Mouse (Mus musculus) limb, embryonic 11.5 days (tissue): Measurements from ENCODE around the gene Sema5b. TPM values are rescaled to one million over a fixed set of nuclear protein-coding genes. Genes with fewer than 3 reads are reported as not detected.

ENCODE experiments used
- ATAC-seq: fragments of 200-750 bp; cut with Nextera tagmentation; 2 replicates; pipeline ENCODE4 v1.8.0; 2017; ENCODE audit warnings: low read depth; ENCODE audit not compliant: insufficient number of reproducible peaks, low FRiP score, low TSS enrichment
- DNase-seq: peaks from one replicate; pipeline ENCODE4 v3.0.0-alpha.2; 2015; ENCODE audit warnings: low spot score
- H3K27ac ChIP-seq: fragments of 300-500 bp; sonication (generic); replicated peaks from 2 replicates; pipeline ENCODE4 v1.5.1; 2014; ENCODE audit warnings: low read depth, mild to moderate bottlenecking, low read length
- H3K27me3 ChIP-seq: fragments of 300-500 bp; sonication (generic); 2 replicates; pipeline ENCODE4 v1.6.1; 2014; ENCODE audit warnings: mild to moderate bottlenecking, low read length, mixed read lengths; ENCODE audit not compliant: control insufficient read depth, insufficient read depth
- H3K36me3 ChIP-seq: fragments of 300-500 bp; sonication (generic); 2 replicates; pipeline ENCODE4 v1.6.1; 2014; ENCODE audit warnings: mild to moderate bottlenecking, low read length, moderate library complexity, mixed read lengths; ENCODE audit not compliant: control insufficient read depth, insufficient read depth
- H3K4me1 ChIP-seq: fragments of 300-500 bp; sonication (generic); 2 replicates; pipeline ENCODE4 v1.6.1; 2014; ENCODE audit warnings: low read length, mixed read lengths; ENCODE audit not compliant: control insufficient read depth, insufficient read depth
- H3K4me2 ChIP-seq: fragments of 300-500 bp; sonication (generic); 2 replicates; pipeline ENCODE4 v1.6.1; 2014; ENCODE audit warnings: low read depth, mild to moderate bottlenecking, moderate library complexity; ENCODE audit not compliant: severe bottlenecking
- H3K4me3 ChIP-seq: fragments of 300-500 bp; sonication (generic); 2 replicates; pipeline ENCODE4 v1.5.1; 2014; ENCODE audit warnings: low read depth, low read length
- H3K9ac ChIP-seq: fragments of 300-500 bp; sonication (generic); 2 replicates; pipeline ENCODE4 v1.6.1; 2014; ENCODE audit warnings: mild to moderate bottlenecking, low read length
- H3K9me3 ChIP-seq: fragments of 300-500 bp; sonication (generic); 2 replicates; pipeline ENCODE4 v1.6.1; 2016; ENCODE audit warnings: low read length; ENCODE audit not compliant: control insufficient read depth
- WGBS: fragments of 180-500 bp; shearing (Covaris S2); extraction: QIAGEN DNeasy Blood & Tissue Kit; methylation state at CpG from one replicate; pipeline ENCODE4 v1.1.7; 2014; 5-methylcytosine and 5-hydroxymethylcytosine counted together
- polyA plus RNA-seq: library from polyadenylated mRNA; unstranded; fragments of >200 nt; fragmentation: Nextera tagmentation; extraction: Ambion mirVana; gene quantifications from 2 replicates; pipeline ENCODE4 v1.2.1, GENCODE M21; 2014

Sema5b gene
- polyA plus RNA-seq, 1 experiment from 2014 or later: 2.6 TPM

- no peak for DNase-seq
- H3K27me3 ChIP-seq: no peaks in the 10 kb centered on the region
- 74% methylated on average over 20 of the region's 20 CpGs for WGBS
- H3K4me3 ChIP-seq: no peak overlapping the region
- no peaks in the 10 kb centered on the region for H3K36me3 ChIP-seq
- ATAC-seq: no peak
- H3K27ac ChIP-seq: no peak overlapping the region
- no peak overlapping the region for H3K4me2 ChIP-seq
- no peaks in the 10 kb centered on the region for H3K4me1 ChIP-seq
- no peak overlapping the region for H3K9ac ChIP-seq
- H3K9me3 ChIP-seq: no peaks in the 10 kb centered on the region
These were observed 63.0 kb downstream of the Sema5b start for GRCm38 (mm10) chr16:35603729-35604522.

GRCm38 (mm10) chr16:35607250-35607649 lies 66.3 kb downstream of the Sema5b start:
- WGBS: 89% methylated on average over 3 of the region's 3 CpGs
- no peak overlapping the region for H3K9ac ChIP-seq
- no peak overlapping the region for H3K4me3 ChIP-seq
- no peaks in the 10 kb centered on the region for H3K9me3 ChIP-seq
- H3K27ac ChIP-seq: no peak overlapping the region
- DNase-seq: no peak
- no peaks in the 10 kb centered on the region for H3K36me3 ChIP-seq
- no peaks in the 10 kb centered on the region for H3K4me1 ChIP-seq
- ATAC-seq: no peak
- H3K4me2 ChIP-seq: no peak overlapping the region
- no peaks in the 10 kb centered on the region for H3K27me3 ChIP-seq

GRCm38 (mm10) chr16:35608244-35608643 lies 67.3 kb downstream of the Sema5b start:
- Histone ChIP-seq H3K9me3 (no peaks in the 10 kb centered on the region), H3K4me3 (no peak overlapping the region), H3K36me3 (no peaks in the 10 kb centered on the region), H3K9ac (no peak overlapping the region), H3K27me3 (no peaks in the 10 kb centered on the region), H3K27ac (no peak overlapping the region), H3K4me1 (no peaks in the 10 kb centered on the region), H3K4me2 (no peak overlapping the region)
- DNase-seq (no peak), ATAC-seq (no peak)
- WGBS: 34% methylated on average over 3 of the region's 3 CpGs

GRCm38 (mm10) chr16:35609561-35609960 lies 68.6 kb downstream of the Sema5b start:
- ATAC-seq (no peak), DNase-seq (no peak)
- H3K9me3 ChIP-seq: no peaks in the 10 kb centered on the region
- H3K4me3 ChIP-seq: no peak overlapping the region
- no peaks in the 10 kb centered on the region for H3K36me3 ChIP-seq
- WGBS: 81% methylated on average over 6 of the region's 6 CpGs
- no peak overlapping the region for H3K9ac ChIP-seq
- no peak overlapping the region for H3K4me2 ChIP-seq
- 0 out of 2 replicates have a peak, but pooled peaks cover 8% of the 10 kb centered on the region for H3K4me1 ChIP-seq
- H3K27me3 ChIP-seq: no peaks in the 10 kb centered on the region
- no peak overlapping the region for H3K27ac ChIP-seq

- H3K9ac ChIP-seq: no peak overlapping the region
- no peak overlapping the region for H3K4me2 ChIP-seq
- no peak overlapping the region for H3K27ac ChIP-seq
- no peak overlapping the region for H3K4me3 ChIP-seq
- no peaks in the 10 kb centered on the region for H3K27me3 ChIP-seq
- H3K36me3 ChIP-seq: no peaks in the 10 kb centered on the region
- 0 out of 2 replicates have a peak, but pooled peaks cover 10% of the 10 kb centered on the region for H3K4me1 ChIP-seq
- DNase-seq (no peak), ATAC-seq (no peak)
- WGBS: 62% methylated on average over 17 of the region's 17 CpGs
- no peaks in the 10 kb centered on the region for H3K9me3 ChIP-seq
These were observed 73.2 kb downstream of the Sema5b start for GRCm38 (mm10) chr16:35613851-35614804.

DNA sequence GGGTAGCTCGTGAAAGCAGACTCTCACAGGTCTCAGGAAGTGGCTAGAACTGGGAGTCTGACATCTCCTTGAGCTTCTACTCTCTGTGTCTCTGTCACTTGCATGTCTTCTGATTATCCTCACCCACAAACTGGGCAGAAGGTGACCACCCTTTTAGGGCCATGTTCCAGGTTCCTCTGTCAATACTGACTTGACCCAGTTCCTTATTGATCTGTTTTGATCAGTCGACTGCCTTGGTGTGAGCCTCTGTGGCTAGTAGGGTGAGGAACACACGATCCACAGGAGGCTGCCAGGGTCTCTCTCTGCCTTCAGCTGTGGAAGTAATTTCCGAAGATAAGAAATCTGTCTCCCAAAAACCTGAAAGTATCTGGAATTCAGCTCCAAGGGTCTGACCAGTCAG lies 76.8 kb downstream of the Sema5b start:
- no peaks in the 10 kb centered on the region for H3K27me3 ChIP-seq
- H3K4me3 ChIP-seq: no peak overlapping the region
- DNase-seq: no peak
- H3K4me1 ChIP-seq: 0 out of 2 replicates have a peak, but pooled peaks cover 10% of the 10 kb centered on the region
- H3K4me2 ChIP-seq: no peak overlapping the region
- no peak overlapping the region for H3K9ac ChIP-seq
- H3K27ac ChIP-seq: no peak overlapping the region
- H3K9me3 ChIP-seq: no peaks in the 10 kb centered on the region
- ATAC-seq: no peak
- WGBS: 82% methylated on average over 4 of the region's 4 CpGs
- H3K36me3 ChIP-seq: no peaks in the 10 kb centered on the region

DNA sequence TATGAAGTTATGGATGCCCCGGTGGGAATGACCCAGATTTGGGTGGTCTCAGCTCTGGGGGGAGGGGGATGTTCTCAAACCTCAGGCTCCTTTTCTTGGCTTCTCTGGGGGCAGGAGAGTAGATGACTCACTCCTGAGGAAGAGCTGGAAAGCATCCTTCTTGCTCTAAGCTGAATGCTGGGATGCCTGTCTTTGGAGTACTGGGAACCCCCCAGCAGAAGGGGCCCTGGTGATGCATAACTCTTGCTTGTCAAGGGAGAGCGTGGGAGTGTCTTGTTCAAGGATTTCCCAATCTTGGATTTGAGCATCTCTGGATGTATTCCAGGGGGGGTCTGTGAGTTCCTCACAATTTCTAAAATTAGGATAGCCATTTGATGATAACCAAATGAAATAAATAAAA lies 82.1 kb downstream of the Sema5b start:
- Histone ChIP-seq H3K9me3 (no peaks in the 10 kb centered on the region), H3K9ac (no peak overlapping the region), H3K4me2 (no peak overlapping the region), H3K4me1 (0 out of 2 replicates have a peak, but pooled peaks cover 4% of the 10 kb centered on the region), H3K36me3 (no peaks in the 10 kb centered on the region), H3K27ac (no peak overlapping the region), H3K4me3 (no peak overlapping the region), H3K27me3 (no peaks in the 10 kb centered on the region)
- DNase-seq (no peak), ATAC-seq (no peak)
- WGBS: 88% methylated on average over 2 of the region's 2 CpGs

- H3K9ac ChIP-seq: no peak overlapping the region
These were observed 83.0 kb downstream of the Sema5b start for GRCm38 (mm10) chr16:35623986-35624385.

More at GRCm38 (mm10) chr16:35623986-35624385, 83.0 kb downstream of the Sema5b start:
- 62% methylated on average over 7 of the region's 7 CpGs for WGBS
- Histone ChIP-seq H3K4me3 (no peak overlapping the region), H3K9me3 (no peaks in the 10 kb centered on the region), H3K4me2 (no peak overlapping the region), H3K36me3 (no peaks in the 10 kb centered on the region), H3K27me3 (no peaks in the 10 kb centered on the region), H3K27ac (no peak overlapping the region), H3K4me1 (peaks cover 8% of the 10 kb centered on the region; the same call in 1 of the 2 replicates)
- no peak for ATAC-seq
- no peak for DNase-seq
